Mouse (Mus musculus): ENCODE measurements around the gene Spata5. TPM values are rescaled to one million over a fixed set of nuclear protein-coding genes. Genes with fewer than 3 reads are reported as not detected.

The Spata5 gene
- total RNA-seq (2023): 79.3 TPM

GRCm38 (mm10) chr3:37419458-37419991 lies at the start of gene Spata5:
Spata5 (plus strand) TSS chr3:37419896.

DNA sequence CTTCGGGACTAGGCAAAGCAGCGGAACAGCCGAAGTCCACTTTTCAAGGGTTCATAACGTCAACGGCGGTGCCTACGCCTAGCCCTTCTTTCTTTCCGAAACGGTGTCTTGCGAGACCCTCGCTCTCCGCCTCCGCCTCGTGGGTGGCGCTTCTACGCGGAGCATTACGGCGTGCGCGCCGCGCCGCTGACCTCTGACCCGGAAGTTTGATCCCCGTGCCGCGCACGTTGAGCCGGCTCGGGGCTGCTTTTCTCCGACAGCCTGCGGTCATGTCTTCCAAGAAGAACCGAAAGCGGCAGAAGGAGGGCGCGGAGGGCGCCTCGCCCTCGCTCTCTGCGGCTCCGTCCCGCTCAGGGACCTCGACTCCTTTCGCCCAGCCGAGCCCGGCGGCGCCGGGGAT lies 376 bp downstream of the Spata5 start, which contains the start of gene Nudt6:
TSS of gene Nudt6 (minus strand) at position 140 of the 400 bp plus-strand sequence.

Other genes with a start within 250 kb of the Spata5 start
- not detected for gene Il21, start 187.3 kb upstream of the Spata5 start, total RNA-seq (2023)
- 2.2 TPM for gene Bbs12, start 107.3 kb upstream of the Spata5 start, total RNA-seq (2023)
- gene Cetn4, start 107.2 kb upstream of the Spata5 start, total RNA-seq (2023): not detected
- 1.5 TPM for gene Fgf2, start 71.5 kb upstream of the Spata5 start, total RNA-seq (2023)
- 22.4 TPM for gene Nudt6, start 315 bp downstream of the Spata5 start, total RNA-seq (2023)
- 5.9 TPM for gene Spry1, start 220.1 kb downstream of the Spata5 start, total RNA-seq (2023)

Data from CD4-positive naive resting alpha-beta T cell, adult 76 days (primary cell).